Mouse (Mus musculus): ENCODE data around the gene Pcare. TPM values are rescaled to one million over a fixed set of nuclear protein-coding genes. Genes with fewer than 3 reads are reported as not detected.

Gene Pcare
- total and polyA plus RNA-seq, 3 experiments, result not detected

DNA sequence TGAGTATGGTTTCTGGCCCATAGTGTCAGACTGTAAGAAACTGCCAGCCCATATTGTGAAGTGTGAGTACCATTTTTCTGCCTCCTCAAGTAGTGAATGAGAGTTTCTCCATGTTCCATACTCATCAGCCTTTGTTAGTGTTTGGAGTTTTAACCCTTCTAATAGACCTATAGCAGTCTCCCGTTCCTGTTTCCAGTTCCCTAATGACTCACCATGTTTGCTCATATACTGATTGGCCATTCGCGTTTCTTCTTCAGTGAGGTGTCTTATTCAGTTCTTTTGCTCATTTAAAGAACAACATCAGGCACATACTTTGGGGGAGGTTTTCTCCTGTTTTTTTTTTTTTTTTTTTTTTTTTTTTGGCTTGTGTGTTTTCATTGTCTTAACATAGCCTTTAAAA lies 18.0 kb upstream of the Pcare start:
- peak; percentile 65 for DNase-seq (ENCODE audit: extremely low read depth)
- H3K36me3 ChIP-seq (replicated peaks in 1 of 2; ENCODE audit: control insufficient read depth in 1 of 2, insufficient read depth in 1 of 2, low read length in 1 of 2), result no peaks in the 10 kb centered on the region
- in situ Hi-C loops (cut with MboI; ENCODE audit: low pct_ligation_motif_present, low pct_unique_long_range_greater_than_20kb, low sequenced_read_pairs), result no loop called here
- H3K27me3 ChIP-seq (replicated peaks), result no peaks in the 10 kb centered on the region
- 0 out of 2 replicates have a peak overlapping the region, but pooled peaks have one; percentile 9 for H3K4me2 ChIP-seq (ENCODE audit: insufficient read depth, low read depth, poor library complexity, severe bottlenecking)
- H3K4me3 ChIP-seq (replicated peaks in 1 of 3; ENCODE audit: low read depth in 2 of 3, low read length in 2 of 3, poor library complexity in 1 of 3), result no peak overlapping the region
- TF ChIP-seq ZNF384 (IDR thresholded peaks at IDR 0.05; ENCODE audit: low read depth, low read length) (peak; percentile 77), CHD1 (IDR thresholded peaks at IDR 0.05; ENCODE audit: low read depth, low read length) (no peak), USF1 (IDR thresholded peaks at IDR 0.05; ENCODE audit: low read depth, low read length) (no peak), NRF1 (IDR thresholded peaks at IDR 0.05; ENCODE audit: low read depth, low read length) (no peak), ZKSCAN1 (IDR thresholded peaks at IDR 0.05; ENCODE audit: borderline replicate concordance, low read depth, low read length) (no peak), MAZ (IDR thresholded peaks at IDR 0.05; ENCODE audit: low read depth, low read length) (no peak), MEF2A (IDR thresholded peaks at IDR 0.05; ENCODE audit: borderline replicate concordance, low read depth, low read length) (no peak), ZC3H11A (IDR thresholded peaks at IDR 0.05; ENCODE audit: low read depth, low read length) (no peak), E2F4 (IDR thresholded peaks at IDR 0.05; ENCODE audit: insufficient replicate concordance, low read depth, low read length) (no peak), UBTF (IDR thresholded peaks at IDR 0.05; ENCODE audit: low read depth, low read length) (no peak), USF2 (conservative IDR thresholded peaks at IDR 0.05; ENCODE audit: low read depth, low read length) (no peak), POLR2A (IDR thresholded peaks at IDR 0.05; ENCODE audit: low read depth, low read length) (no peak), MAFK (IDR thresholded peaks at IDR 0.05; ENCODE audit: insufficient replicate concordance, low read length) (no peak), JUND (conservative IDR thresholded peaks at IDR 0.05; ENCODE audit: low read depth, low read length) (peak; percentile 83), SIN3A (IDR thresholded peaks at IDR 0.05; ENCODE audit: low read length) (no peak), KAT2A (IDR thresholded peaks at IDR 0.05; ENCODE audit: insufficient replicate concordance, low read length) (no peak), TCF12 (IDR thresholded peaks at IDR 0.05; ENCODE audit: low read depth, low read length) (no peak), PAX5 (IDR thresholded peaks at IDR 0.05; ENCODE audit: low read length) (no peak), GABPA (IDR thresholded peaks at IDR 0.05; ENCODE audit: insufficient replicate concordance, low read depth, low read length) (no peak), TBP (conservative IDR thresholded peaks at IDR 0.05; ENCODE audit: low read depth, low read length) (no peak), JUN (IDR thresholded peaks at IDR 0.05; ENCODE audit: insufficient read depth, low read depth, low read length) (peak; percentile 57), BHLHE40 (IDR thresholded peaks at IDR 0.05; ENCODE audit: low read depth, low read length) (no peak), CHD2 (IDR thresholded peaks at IDR 0.05; ENCODE audit: low read length) (no peak), ZMIZ1 (IDR thresholded peaks at IDR 0.05; ENCODE audit: low read depth, low read length) (no peak), MXI1 (IDR thresholded peaks at IDR 0.05; ENCODE audit: low read depth, low read length) (no peak), MAX (IDR thresholded peaks at IDR 0.05; ENCODE audit: low read length) (no peak), HCFC1 (IDR thresholded peaks at IDR 0.05; ENCODE audit: low read depth, low read length) (no peak), NELFE (IDR thresholded peaks at IDR 0.05; ENCODE audit: low read depth, low read length) (no peak), RAD21 (IDR thresholded peaks at IDR 0.05; ENCODE audit: low read depth, low read length) (no peak), SMC3 (IDR thresholded peaks at IDR 0.05; ENCODE audit: low read depth, low read length) (no peak), CTCF (conservative IDR thresholded peaks at IDR 0.05 in 1 of 2, IDR thresholded peaks at IDR 0.05 in 1 of 2; ENCODE audit: low read depth in 2 of 2, low read length in 2 of 2) (no peak), IRF4 (IDR thresholded peaks at IDR 0.05; ENCODE audit: low read depth, low read length) (peak; percentile 78), EP300 (IDR thresholded peaks at IDR 0.05; ENCODE audit: low read length) (peak; percentile 85), MYC (IDR thresholded peaks at IDR 0.05; ENCODE audit: low read depth, low read length) (no peak)
- H3K79me2 ChIP-seq (replicated peaks; ENCODE audit: control insufficient read depth, extremely low read depth, insufficient read depth, poor library complexity, severe bottlenecking), result no peaks in the 10 kb centered on the region
- dilution Hi-C loops (cut with MboI; ENCODE audit: extremely low pct_ligation_motif_present, extremely low pct_unique_long_range_greater_than_20kb, low sequenced_read_pairs), result no loop called here
- no peaks in the 10 kb centered on the region for H3K9me3 ChIP-seq (replicated peaks; ENCODE audit: low read length)
- H3K27ac ChIP-seq (ENCODE audit: insufficient read depth, low read depth), result no peak overlapping the region
- peaks cover 2 to 21% of the 10 kb centered on the region in 2 experiments; a peak in 3 of 4 replicates for H3K4me1 ChIP-seq (ENCODE audit: control insufficient read depth in 1 of 2, insufficient read depth in 2 of 2)
- H3K9ac ChIP-seq (ENCODE audit: insufficient read depth, low read depth), result no peak overlapping the region

All from CH12.LX (cell line).